Mouse (Mus musculus): ENCODE data around the gene Acap2.

- no peak for TF ChIP-seq TAL1 (IDR thresholded peaks at IDR 0.05; ENCODE audit: low read length)
- TF ChIP-seq TBP (IDR thresholded peaks at IDR 0.05; ENCODE audit: low read depth, low read length) = no peak
- TF ChIP-seq POLR2A (IDR thresholded peaks at IDR 0.05; ENCODE audit: control insufficient read depth in 1 of 2, insufficient read depth in 1 of 2, low read depth in 1 of 2, low read length in 2 of 2, poor library complexity in 1 of 2) = no peak
- no peak for TF ChIP-seq CTCF (IDR thresholded peaks at IDR 0.05 in 2 of 3, conservative IDR thresholded peaks at IDR 0.05 in 1 of 3; ENCODE audit: control insufficient read depth in 1 of 3, insufficient read depth in 1 of 3, low read depth in 2 of 3, low read length in 3 of 3, poor library complexity in 1 of 3, severe bottlenecking in 1 of 3)
- no peak for TF ChIP-seq E2F4 (IDR thresholded peaks at IDR 0.05; ENCODE audit: borderline replicate concordance, low read depth, low read length)
Observed at GRCm38 (mm10) chr16:31061246-31061880, 139.7 kb downstream of the Acap2 start.
